Mouse (Mus musculus) intestine, embryonic 16.5 days (tissue): ENCODE measurements at regions not wholly inside any gene's neighbourhood (a gene's known extent, or its start where the extent isn't known, plus 50 kb on each side); places are given as distances from the start of the nearest gene placed in this dataset.

Source experiments
- ATAC-seq: fragments of 200-750 bp; cut with Nextera tagmentation; 2 replicates; pipeline ENCODE4 v1.8.0; 2017; ENCODE audit warnings: moderate TSS enrichment, moderate library complexity
- H3K27ac ChIP-seq: fragments of 300-500 bp; sonication (generic); 2 replicates; pipeline ENCODE4 v1.5.1; 2014; ENCODE audit warnings: mild to moderate bottlenecking, low read length
- H3K27me3 ChIP-seq: fragments of 300-500 bp; sonication (generic); replicated peaks from 2 replicates; pipeline ENCODE4 v1.6.1; 2014; ENCODE audit warnings: low read length, control low read depth, mixed read lengths; ENCODE audit not compliant: control insufficient read depth, insufficient read depth
- H3K36me3 ChIP-seq: fragments of 300-500 bp; sonication (generic); 2 replicates; pipeline ENCODE4 v1.6.1; 2014; ENCODE audit warnings: low read length, control low read depth; ENCODE audit not compliant: control insufficient read depth, insufficient read depth
- H3K4me1 ChIP-seq: fragments of 300-500 bp; sonication (generic); 2 replicates; pipeline ENCODE4 v1.6.1; 2014; ENCODE audit warnings: low read length, control low read depth, mixed read lengths; ENCODE audit not compliant: control insufficient read depth, insufficient read depth
- H3K4me2 ChIP-seq: fragments of 300-500 bp; sonication (generic); 2 replicates; pipeline ENCODE4 v1.6.1; 2014; ENCODE audit warnings: low read depth, low read length, control low read depth
- H3K4me3 ChIP-seq: fragments of 300-500 bp; sonication (generic); 2 replicates; pipeline ENCODE4 v1.5.1; 2014; ENCODE audit warnings: mild to moderate bottlenecking, low read length
- H3K9ac ChIP-seq: fragments of 300-500 bp; sonication (generic); 2 replicates; pipeline ENCODE4 v1.6.1; 2014; ENCODE audit warnings: low read depth, low read length
- H3K9me3 ChIP-seq: fragments of 300-500 bp; sonication (generic); 2 replicates; pipeline ENCODE4 v1.6.1; 2016; ENCODE audit warnings: low read length, control low read depth; ENCODE audit not compliant: control insufficient read depth
- WGBS: fragments of 180-500 bp; shearing (Covaris S2); extraction: QIAGEN DNeasy Blood & Tissue Kit; methylation state at CpG from one replicate; pipeline ENCODE4 v1.1.7; 2014; 5-methylcytosine and 5-hydroxymethylcytosine counted together

DNA sequence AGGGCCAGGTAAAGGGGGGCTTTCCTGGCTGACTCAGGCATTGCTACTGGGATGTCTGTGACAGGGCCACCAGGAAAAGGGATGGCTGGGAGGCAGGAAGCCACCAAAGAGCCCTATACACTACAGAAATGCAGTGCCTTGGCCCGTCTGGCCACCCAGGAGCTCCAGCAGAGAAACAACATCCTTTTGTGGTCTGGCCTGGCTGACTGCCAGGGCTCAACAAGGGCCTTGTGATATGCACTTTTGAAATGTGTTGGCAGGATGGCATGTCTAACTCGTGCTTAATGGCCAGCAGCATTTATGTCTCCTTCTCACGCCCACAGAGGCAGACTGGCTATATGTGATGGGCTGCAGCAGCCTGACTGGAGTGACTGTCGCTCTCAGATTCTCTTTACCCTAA, 62.3 kb upstream of the Ctnnb1 start:
- no peaks in the 10 kb centered on the region for H3K9me3 ChIP-seq
- peak overlapping the region; percentile 14; the same call in 1 of the 2 replicates for H3K27ac ChIP-seq
- no peak overlapping the region for H3K9ac ChIP-seq
- ATAC-seq, result peak; percentile 34; the same call in 1 of the 2 replicates
- H3K4me3 ChIP-seq, result no peak overlapping the region
- H3K36me3 ChIP-seq, result no peaks in the 10 kb centered on the region
- no peak overlapping the region for H3K4me2 ChIP-seq
- H3K4me1 ChIP-seq, result peaks cover 17% of the 10 kb centered on the region
- 39% methylated on average over 4 of the region's 4 CpGs for WGBS
- H3K27me3 ChIP-seq, result no peaks in the 10 kb centered on the region

DNA sequence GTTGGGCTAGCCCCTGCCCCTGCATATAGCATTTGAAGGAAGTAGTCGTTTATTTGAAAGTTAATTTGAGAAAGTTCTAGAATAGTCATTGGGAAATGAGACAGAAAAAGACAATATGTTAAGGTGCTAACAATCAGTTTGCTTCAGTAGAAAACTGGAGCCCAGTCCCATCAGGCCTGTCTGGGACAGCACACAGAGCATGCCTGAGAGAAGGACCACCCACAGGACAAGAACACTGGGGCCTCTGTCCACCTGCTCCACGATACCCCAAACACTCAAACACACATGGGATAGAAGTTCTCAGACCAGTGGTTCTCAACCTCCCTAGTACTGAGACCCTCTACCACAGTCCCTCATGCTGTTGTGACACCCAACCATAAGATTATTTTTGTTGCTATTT, 61.2 kb upstream of the Ctnnb1 start:
- no peaks in the 10 kb centered on the region for H3K36me3 ChIP-seq
- peaks cover 15% of the 10 kb centered on the region for H3K4me1 ChIP-seq
- no peak overlapping the region for H3K4me2 ChIP-seq
- no peak for ATAC-seq
- H3K9ac ChIP-seq, result no peak overlapping the region
- WGBS, result 68% methylated on average over 2 of the region's 2 CpGs
- no peaks in the 10 kb centered on the region for H3K27me3 ChIP-seq
- H3K27ac ChIP-seq, result no peak overlapping the region
- no peak overlapping the region for H3K4me3 ChIP-seq
- H3K9me3 ChIP-seq, result no peaks in the 10 kb centered on the region; the same call in 1 of the 2 replicates

DNA sequence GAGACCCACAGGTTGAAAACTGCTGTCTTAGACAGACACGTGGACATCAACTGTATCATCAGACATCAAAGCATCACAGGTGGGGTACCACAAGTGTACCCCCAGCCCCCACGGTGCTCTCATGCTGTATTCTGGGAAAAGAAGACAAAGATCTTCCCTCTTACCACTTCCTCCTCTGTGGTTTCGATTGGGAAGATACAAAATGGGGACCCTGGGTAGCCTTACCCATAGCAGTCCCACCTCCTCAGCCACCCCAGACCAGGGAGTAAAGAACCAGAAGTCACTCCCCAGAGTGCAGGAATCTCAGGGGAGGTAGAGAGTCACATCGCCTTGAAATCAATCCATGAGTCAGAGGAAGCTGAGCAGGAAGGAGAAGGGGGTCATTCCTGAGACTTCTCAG, 60.7 kb upstream of the Ctnnb1 start:
- 79% methylated on average over 4 of the region's 4 CpGs for WGBS
- no peak for ATAC-seq
- Histone ChIP-seq H3K27me3 (no peaks in the 10 kb centered on the region; the same call in 1 of the 2 replicates), H3K36me3 (no peaks in the 10 kb centered on the region), H3K9me3 (no peaks in the 10 kb centered on the region; the same call in 1 of the 2 replicates), H3K4me1 (peaks cover 15% of the 10 kb centered on the region), H3K27ac (no peak overlapping the region), H3K4me3 (no peak overlapping the region), H3K9ac (no peak overlapping the region), H3K4me2 (no peak overlapping the region)

DNA sequence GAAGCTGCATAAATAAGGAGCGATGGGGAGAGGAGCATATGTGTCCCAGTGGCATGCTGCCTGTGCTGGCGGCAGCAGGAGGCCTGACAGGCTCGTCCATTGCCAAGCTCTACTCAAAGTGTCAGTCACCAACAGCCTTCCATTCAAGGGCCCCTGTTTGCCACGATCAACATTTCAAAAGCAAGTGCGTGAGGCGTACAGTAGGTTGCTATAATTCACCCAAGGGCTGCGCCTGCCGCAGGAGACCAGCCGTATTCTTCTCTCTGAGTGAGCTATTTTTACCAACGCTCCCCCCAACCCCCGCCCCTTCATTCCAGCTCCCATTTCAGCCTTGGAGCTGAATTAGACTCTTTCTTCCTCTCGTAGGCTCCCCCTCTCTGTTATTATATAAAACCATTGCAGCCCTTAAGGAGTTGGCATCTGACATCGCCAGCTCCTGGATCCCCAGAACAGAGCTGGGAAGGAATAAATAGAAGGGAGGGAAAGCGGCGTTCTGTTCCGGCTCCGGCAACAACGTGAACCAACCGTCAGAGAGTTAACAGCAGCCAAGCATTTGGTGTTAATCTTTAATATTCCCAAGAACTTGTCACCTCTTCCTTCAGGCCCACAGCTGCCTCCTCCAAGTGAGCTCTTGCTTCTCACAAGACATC, 59.5 kb upstream of the Ctnnb1 start:
- H3K4me3 ChIP-seq, result peak overlapping the region; percentile 16
- WGBS, result 31% methylated on average over 19 of the region's 19 CpGs
- peak; percentile 52; the same call in 1 of the 2 replicates for ATAC-seq
- peaks cover 15% of the 10 kb centered on the region for H3K4me1 ChIP-seq
- H3K9ac ChIP-seq, result peak overlapping the region; percentile 49; the same call in 1 of the 2 replicates
- no peaks in the 10 kb centered on the region; the same call in 1 of the 2 replicates for H3K27me3 ChIP-seq
- H3K9me3 ChIP-seq, result no peaks in the 10 kb centered on the region; the same call in 1 of the 2 replicates
- H3K27ac ChIP-seq, result peak overlapping the region; percentile 57
- H3K4me2 ChIP-seq, result peak overlapping the region; percentile 43
- H3K36me3 ChIP-seq, result no peaks in the 10 kb centered on the region

DNA sequence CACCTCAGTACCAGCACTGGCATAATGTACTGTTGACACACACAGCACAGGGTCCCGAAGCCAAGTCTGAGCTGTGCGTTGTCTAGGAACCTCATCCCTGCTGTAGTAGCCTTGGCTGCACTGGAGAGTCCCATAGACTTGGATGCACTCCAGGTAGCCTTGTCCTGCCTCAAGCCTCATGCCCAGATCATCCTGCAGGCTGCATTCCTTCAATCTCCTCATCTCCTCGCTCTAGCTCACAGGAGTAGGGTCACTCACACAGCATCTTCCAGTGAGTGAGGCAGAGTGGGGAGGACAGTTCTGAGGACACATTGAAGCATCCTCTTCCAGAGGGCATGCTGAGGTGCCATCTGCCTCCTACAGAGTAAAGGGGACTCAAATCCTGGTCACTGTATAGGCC, 55.7 kb upstream of the Ctnnb1 start:
- Histone ChIP-seq H3K4me3 (no peak overlapping the region), H3K27ac (no peak overlapping the region), H3K27me3 (no peaks in the 10 kb centered on the region; the same call in 1 of the 2 replicates), H3K9ac (no peak overlapping the region), H3K4me1 (peaks cover 10% of the 10 kb centered on the region), H3K9me3 (no peaks in the 10 kb centered on the region; the same call in 1 of the 2 replicates), H3K4me2 (no peak overlapping the region), H3K36me3 (no peaks in the 10 kb centered on the region)
- 89% methylated on average over 3 of the region's 3 CpGs for WGBS
- ATAC-seq, result no peak

DNA sequence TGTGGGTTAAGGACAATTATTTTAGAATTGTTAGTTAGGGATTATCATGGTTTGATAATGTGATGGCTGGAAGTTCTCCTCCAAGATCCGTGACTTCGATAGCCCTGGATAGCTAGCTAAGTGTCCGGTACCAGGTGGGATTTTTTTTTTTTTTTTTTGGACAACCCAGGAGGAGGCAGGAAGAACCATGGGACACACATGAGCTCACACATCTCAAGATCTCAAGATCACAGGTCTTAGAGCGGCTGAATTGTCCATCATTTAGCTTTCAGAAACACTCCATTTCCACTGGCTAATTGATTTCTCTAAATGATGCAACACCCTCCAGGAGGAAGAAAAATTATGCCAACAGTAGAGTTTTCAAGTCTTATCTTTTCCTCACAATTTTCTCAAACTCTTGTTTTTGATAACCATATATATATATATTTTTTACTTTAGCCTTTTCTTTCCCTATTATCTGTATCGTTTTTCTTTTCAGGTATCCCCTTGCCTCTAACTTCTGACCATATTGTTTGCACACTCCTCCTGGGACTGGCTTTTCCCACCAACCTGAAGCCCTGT, 54.5 kb upstream of the Ctnnb1 start:
- no peak overlapping the region for H3K4me2 ChIP-seq
- ATAC-seq, result no peak
- H3K9me3 ChIP-seq, result no peaks in the 10 kb centered on the region; the same call in 1 of the 2 replicates
- no peak overlapping the region for H3K9ac ChIP-seq
- no peak overlapping the region for H3K4me3 ChIP-seq
- H3K36me3 ChIP-seq, result no peaks in the 10 kb centered on the region
- H3K27ac ChIP-seq, result no peak overlapping the region
- WGBS, result 96% methylated on average over 5 of the region's 5 CpGs
- H3K27me3 ChIP-seq, result no peaks in the 10 kb centered on the region; the same call in 1 of the 2 replicates
- peaks cover 6% of the 10 kb centered on the region for H3K4me1 ChIP-seq

DNA sequence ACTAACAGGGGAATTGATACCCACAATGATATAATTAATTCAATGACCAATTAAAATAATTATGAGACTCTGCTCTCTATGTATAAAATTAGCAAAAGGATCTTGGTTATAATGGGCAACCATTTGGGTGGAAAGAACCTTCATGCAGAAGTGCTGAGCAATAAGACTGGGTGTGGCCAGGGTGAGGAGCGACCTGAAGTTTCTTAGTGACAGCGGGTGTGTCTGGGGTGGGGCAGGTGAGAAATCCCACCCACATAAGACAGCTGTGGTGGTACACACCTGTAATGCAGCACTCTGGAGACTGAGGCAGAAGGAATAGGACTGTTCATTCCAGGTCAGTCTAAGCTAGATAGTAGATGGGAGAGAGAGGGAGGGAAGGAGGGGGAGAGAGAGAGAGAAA, 51.9 kb upstream of the Ctnnb1 start:
- WGBS, result 61% methylated on average over 2 of the region's 2 CpGs
- H3K4me2 ChIP-seq, result no peak overlapping the region
- H3K4me1 ChIP-seq, result no peaks in the 10 kb centered on the region; the same call in 1 of the 2 replicates
- H3K9ac ChIP-seq, result no peak overlapping the region
- no peak overlapping the region for H3K27ac ChIP-seq
- H3K9me3 ChIP-seq, result no peaks in the 10 kb centered on the region; the same call in 1 of the 2 replicates
- no peaks in the 10 kb centered on the region for H3K36me3 ChIP-seq
- no peak overlapping the region for H3K4me3 ChIP-seq
- ATAC-seq, result no peak
- H3K27me3 ChIP-seq, result no peaks in the 10 kb centered on the region; the same call in 1 of the 2 replicates
